Mouse (Mus musculus) neural tube, embryonic 12.5 days (tissue): ENCODE measurements around the gene Smad6. TPM values are rescaled to one million over a fixed set of nuclear protein-coding genes. Genes with fewer than 3 reads are reported as not detected.

Experiments
- ATAC-seq: fragments of 200-750 bp; cut with Nextera tagmentation; 2 replicates; pipeline ENCODE4 v1.8.0; 2017; ENCODE audit warnings: low read depth, mild to moderate bottlenecking, moderate TSS enrichment, moderate library complexity; ENCODE audit not compliant: low FRiP score
- H3K27ac ChIP-seq: fragments of 300-500 bp; sonication (generic); 2 replicates; pipeline ENCODE4 v1.5.1; 2016
- H3K27me3 ChIP-seq: fragments of 300-500 bp; sonication (generic); replicated peaks from 2 replicates; pipeline ENCODE4 v1.6.1; 2016; ENCODE audit warnings: mild to moderate bottlenecking
- H3K36me3 ChIP-seq: fragments of 300-500 bp; sonication (generic); 2 replicates; pipeline ENCODE4 v1.6.1; 2016; ENCODE audit warnings: mild to moderate bottlenecking
- H3K4me1 ChIP-seq: fragments of 300-500 bp; sonication (generic); 2 replicates; pipeline ENCODE4 v1.6.1; 2016
- H3K4me2 ChIP-seq: fragments of 300-500 bp; sonication (generic); replicated peaks from 2 replicates; pipeline ENCODE4 v1.6.1; 2016; ENCODE audit warnings: mild to moderate bottlenecking
- H3K4me3 ChIP-seq: fragments of 300-500 bp; sonication (generic); 2 replicates; pipeline ENCODE4 v1.5.1; 2016
- H3K9ac ChIP-seq: fragments of 300-500 bp; sonication (generic); 2 replicates; pipeline ENCODE4 v1.6.1; 2016; ENCODE audit warnings: mild to moderate bottlenecking
- H3K9me3 ChIP-seq: fragments of 300-500 bp; sonication (generic); 2 replicates; pipeline ENCODE4 v1.6.1; 2016; ENCODE audit warnings: mild to moderate bottlenecking
- WGBS: fragments of 180-500 bp; shearing (Covaris S2); methylation state at CpG from one replicate; pipeline ENCODE4 v1.1.7; 2016; 5-methylcytosine and 5-hydroxymethylcytosine counted together
- polyA plus RNA-seq: library from polyadenylated mRNA; unstranded; fragments of >200 nt; fragmentation: Nextera tagmentation; extraction: Ambion mirVana; gene quantifications from 2 replicates; pipeline ENCODE4 v1.2.1, GENCODE M21; 2016

Smad6 gene
- polyA plus RNA-seq, 1 experiment from 2014 or later, result 11.0 TPM

GRCm38 (mm10) chr9:64020606-64021318, 1.1 kb downstream of the Smad6 start:
- Histone ChIP-seq H3K9ac (peak overlapping the region; percentile 92), H3K4me2 (peak overlapping the region; percentile 95), H3K27ac (peak overlapping the region; percentile 32; the same call in 1 of the 2 replicates), H3K27me3 (peaks cover 8% of the 10 kb centered on the region; the same call in 1 of the 2 replicates), H3K4me1 (peaks cover 61% of the 10 kb centered on the region), H3K36me3 (no peaks in the 10 kb centered on the region), H3K9me3 (no peaks in the 10 kb centered on the region), H3K4me3 (peak overlapping the region; percentile 70)
- under 1% methylated on average over 89 of the region's 89 CpGs for WGBS
- ATAC-seq, result no peak

- peak overlapping the region; percentile 95 for H3K4me2 ChIP-seq
- no peaks in the 10 kb centered on the region for H3K36me3 ChIP-seq
- H3K27ac ChIP-seq, result 0 out of 2 replicates have a peak overlapping the region, but pooled peaks have one; percentile 32
- H3K27me3 ChIP-seq, result peaks cover 8% of the 10 kb centered on the region; the same call in 1 of the 2 replicates
- H3K9me3 ChIP-seq, result no peaks in the 10 kb centered on the region
- peak overlapping the region; percentile 70 for H3K4me3 ChIP-seq
- ATAC-seq, result no peak
- H3K4me1 ChIP-seq, result peaks cover 62% of the 10 kb centered on the region
- WGBS, result 0% methylated on average over 47 of the region's 50 CpGs
- H3K9ac ChIP-seq, result peak overlapping the region; percentile 92
These were observed 1.7 kb downstream of the Smad6 start for GRCm38 (mm10) chr9:64020171-64020605.

- H3K27ac ChIP-seq, result no peak overlapping the region
- peak overlapping the region; percentile 92 for H3K9ac ChIP-seq
- no peak for ATAC-seq
- H3K9me3 ChIP-seq, result no peaks in the 10 kb centered on the region
- no peaks in the 10 kb centered on the region for H3K36me3 ChIP-seq
- H3K4me2 ChIP-seq, result peak overlapping the region; percentile 95
- peaks cover 63% of the 10 kb centered on the region for H3K4me1 ChIP-seq
- 6% methylated on average over 10 of the region's 10 CpGs for WGBS
- H3K4me3 ChIP-seq, result peak overlapping the region; percentile 70
- H3K27me3 ChIP-seq, result peaks cover 8% of the 10 kb centered on the region; the same call in 1 of the 2 replicates
These were observed 2.6 kb downstream of the Smad6 start for GRCm38 (mm10) chr9:64019036-64019886.

GRCm38 (mm10) chr9:64017861-64018793, 3.7 kb downstream of the Smad6 start:
- ATAC-seq, result no peak
- Histone ChIP-seq H3K36me3 (no peaks in the 10 kb centered on the region), H3K4me1 (peaks cover 59% of the 10 kb centered on the region), H3K4me2 (peak overlapping the region; percentile 95), H3K27me3 (peaks cover 8% of the 10 kb centered on the region; the same call in 1 of the 2 replicates), H3K27ac (no peak overlapping the region), H3K9me3 (no peaks in the 10 kb centered on the region), H3K9ac (peak overlapping the region; percentile 33; the same call in 1 of the 2 replicates), H3K4me3 (peak overlapping the region; percentile 70)
- WGBS, result 4% methylated on average over 23 of the region's 23 CpGs

- peaks cover 47% of the 10 kb centered on the region for H3K4me1 ChIP-seq
- H3K27me3 ChIP-seq, result peaks cover 5% of the 10 kb centered on the region; the same call in 1 of the 2 replicates
- H3K27ac ChIP-seq, result no peak overlapping the region
- WGBS, result 4% methylated on average over 25 of the region's 25 CpGs
- H3K36me3 ChIP-seq, result peaks cover 11% of the 10 kb centered on the region
- H3K9ac ChIP-seq, result peak overlapping the region; percentile 35; the same call in 1 of the 2 replicates
- peak overlapping the region; percentile 95 for H3K4me2 ChIP-seq
- no peak for ATAC-seq
- peaks cover 3% of the 10 kb centered on the region; the same call in 1 of the 2 replicates for H3K9me3 ChIP-seq
- H3K4me3 ChIP-seq, result peak overlapping the region; percentile 16
These were observed 5.0 kb downstream of the Smad6 start for GRCm38 (mm10) chr9:64016648-64017400.

- Histone ChIP-seq H3K9ac (no peak overlapping the region), H3K4me3 (no peak overlapping the region), H3K36me3 (peaks cover 19% of the 10 kb centered on the region), H3K4me2 (peak overlapping the region; percentile 95; the same call in 1 of the 2 replicates), H3K27ac (no peak overlapping the region), H3K4me1 (peaks cover 43% of the 10 kb centered on the region), H3K9me3 (peaks cover 10% of the 10 kb centered on the region; the same call in 1 of the 2 replicates), H3K27me3 (peaks cover 5% of the 10 kb centered on the region; the same call in 1 of the 2 replicates)
- 31% methylated on average over 7 of the region's 7 CpGs for WGBS
- ATAC-seq, result no peak
These were observed 5.8 kb downstream of the Smad6 start for GRCm38 (mm10) chr9:64016092-64016491.

- Histone ChIP-seq H3K9me3 (peaks cover 10% of the 10 kb centered on the region; the same call in 1 of the 2 replicates), H3K27ac (no peak overlapping the region), H3K4me1 (peaks cover 38% of the 10 kb centered on the region), H3K36me3 (peaks cover 22% of the 10 kb centered on the region), H3K9ac (no peak overlapping the region), H3K4me2 (no peak overlapping the region), H3K27me3 (peaks cover 5% of the 10 kb centered on the region; the same call in 1 of the 2 replicates), H3K4me3 (no peak overlapping the region)
- 66% methylated on average over 6 of the region's 6 CpGs for WGBS
- no peak for ATAC-seq
These were observed 7.1 kb downstream of the Smad6 start for GRCm38 (mm10) chr9:64014801-64015200.

GRCm38 (mm10) chr9:64011356-64011755, 10.5 kb downstream of the Smad6 start:
- Histone ChIP-seq H3K9ac (no peak overlapping the region), H3K4me1 (peaks cover 4% of the 10 kb centered on the region), H3K27me3 (no peaks in the 10 kb centered on the region), H3K4me2 (no peak overlapping the region), H3K9me3 (peaks cover 10% of the 10 kb centered on the region; the same call in 1 of the 2 replicates), H3K4me3 (no peak overlapping the region), H3K36me3 (peaks cover 35% of the 10 kb centered on the region), H3K27ac (no peak overlapping the region)
- WGBS, result 85% methylated on average over 1 of the region's 1 CpGs
- ATAC-seq, result no peak

- no peaks in the 10 kb centered on the region for H3K9me3 ChIP-seq
- H3K27ac ChIP-seq, result no peak overlapping the region
- H3K9ac ChIP-seq, result no peak overlapping the region
- H3K27me3 ChIP-seq, result no peaks in the 10 kb centered on the region
- H3K4me1 ChIP-seq, result peaks cover 19% of the 10 kb centered on the region
- H3K36me3 ChIP-seq, result peaks cover 32% of the 10 kb centered on the region; the same call in 1 of the 2 replicates
- no peak for ATAC-seq
- H3K4me3 ChIP-seq, result no peak overlapping the region
- 86% methylated on average over 7 of the region's 7 CpGs for WGBS
- no peak overlapping the region for H3K4me2 ChIP-seq
These were observed 18.9 kb downstream of the Smad6 start for GRCm38 (mm10) chr9:64002981-64003380.

GRCm38 (mm10) chr9:64001081-64001480, 20.8 kb downstream of the Smad6 start:
- 86% methylated on average over 7 of the region's 7 CpGs for WGBS
- H3K27ac ChIP-seq, result no peak overlapping the region
- no peak for ATAC-seq

More at GRCm38 (mm10) chr9:64001081-64001480, 20.8 kb downstream of the Smad6 start:
- Histone ChIP-seq H3K9me3 (no peaks in the 10 kb centered on the region), H3K4me1 (peaks cover 25% of the 10 kb centered on the region), H3K9ac (no peak overlapping the region), H3K4me2 (no peak overlapping the region), H3K36me3 (0 out of 2 replicates have a peak, but pooled peaks cover 17% of the 10 kb centered on the region), H3K4me3 (no peak overlapping the region), H3K27me3 (no peaks in the 10 kb centered on the region)
